Mouse (Mus musculus) MEL (cell line): ENCODE data around the gene Wfdc15b. TPM values are rescaled to one million over a fixed set of nuclear protein-coding genes. Genes with fewer than 3 reads are reported as not detected.

Source experiments
- DNase-seq: peaks from one replicate; pipeline ENCODE4 v3.0.0; 2011; ENCODE audit warnings: low read depth, low spot score
- H3K27ac ChIP-seq: 2 replicates; pipeline ENCODE4 v1.5.1; 2012; ENCODE audit warnings: low read depth, mild to moderate bottlenecking, control low read depth, low read length, moderate library complexity; ENCODE audit not compliant: control insufficient read depth
- H3K27me3 ChIP-seq, 2 experiments: fragments of 150-350 bp in 1 of 2; sonication (generic) in 1 of 2; 2 replicates each; pipeline ENCODE4 v1.6.1; 2012; ENCODE audit warnings: low read length in 2 of 2, mild to moderate bottlenecking in 2 of 2, improper control_type of control experiment in 1 of 2, moderate library complexity in 1 of 2; ENCODE audit not compliant: insufficient read depth in 2 of 2, control insufficient read depth in 1 of 2
- H3K36me3 ChIP-seq, 2 experiments: 2 replicates each; pipeline ENCODE4 v1.6.1; 2012 to 2014; ENCODE audit warnings: low read length in 2 of 2, improper control_type of control experiment in 1 of 2, inconsistent platforms in 1 of 2, mild to moderate bottlenecking in 1 of 2; ENCODE audit not compliant: insufficient read depth in 2 of 2, control insufficient read depth in 1 of 2
- H3K4me1 ChIP-seq, 2 experiments: fragments of 150-350 bp in 1 of 2; sonication (generic) in 1 of 2; 2 replicates each; pipeline ENCODE4 v1.6.1; 2012; ENCODE audit warnings: low read length in 2 of 2, improper control_type of control experiment in 1 of 2, mild to moderate bottlenecking in 1 of 2; ENCODE audit not compliant: insufficient read depth in 2 of 2, control insufficient read depth in 1 of 2
- H3K4me3 ChIP-seq, 2 experiments: fragments of 150-350 bp in 1 of 2; sonication (generic) in 1 of 2; 2 replicates each; pipeline ENCODE4 v1.5.1; 2012; ENCODE audit warnings: low read depth in 2 of 2, low read length in 2 of 2, mild to moderate bottlenecking in 2 of 2, moderate library complexity in 2 of 2, control low read depth in 1 of 2, improper control_type of control experiment in 1 of 2; ENCODE audit not compliant: control insufficient read depth in 1 of 2, insufficient read depth in 1 of 2
- H3K79me2 ChIP-seq: 2 replicates; pipeline ENCODE4 v1.6.1; 2012; ENCODE audit warnings: mild to moderate bottlenecking, low read length, moderate library complexity; ENCODE audit not compliant: control insufficient read depth, poor library complexity, insufficient read depth
- H3K9ac ChIP-seq: 2 replicates; pipeline ENCODE4 v1.6.1; 2012; ENCODE audit warnings: low read depth, mild to moderate bottlenecking, control low read depth, low read length, moderate library complexity; ENCODE audit not compliant: control insufficient read depth, poor library complexity, severe bottlenecking
- H3K9me3 ChIP-seq: fragments of 150-350 bp; sonication (generic); replicated peaks from 2 replicates; pipeline ENCODE4 v1.6.1; 2012; ENCODE audit warnings: mild to moderate bottlenecking, low read length, improper control_type of control experiment, moderate library complexity; ENCODE audit not compliant: insufficient read depth
- CTCF ChIP-seq, 3 experiments: IDR thresholded peaks in 2 of 3; conservative IDR thresholded peaks in 1 of 3; 2 replicates each; pipeline ENCODE4 v1.5.1; 2011 to 2012; ENCODE audit warnings: low read length in 3 of 3, low read depth in 2 of 3, mild to moderate bottlenecking in 2 of 3, improper control_type of control experiment in 1 of 3, inconsistent platforms in 1 of 3, mixed read lengths in 1 of 3, moderate library complexity in 1 of 3; ENCODE audit not compliant: control insufficient read depth in 1 of 3, insufficient read depth in 1 of 3, poor library complexity in 1 of 3, severe bottlenecking in 1 of 3
- ETS1 ChIP-seq: IDR thresholded peaks from 2 replicates; pipeline ENCODE4 v1.6.1; 2012; ENCODE audit warnings: low read depth, mild to moderate bottlenecking, inconsistent platforms, low read length, improper control_type of control experiment, moderate library complexity
- HCFC1 ChIP-seq: IDR thresholded peaks from 2 replicates; pipeline ENCODE4 v1.6.1; 2012; ENCODE audit warnings: low read depth, mild to moderate bottlenecking, inconsistent platforms, low read length, improper control_type of control experiment, moderate library complexity
- JUND ChIP-seq: IDR thresholded peaks from 2 replicates; pipeline ENCODE4 v1.6.1; 2011; ENCODE audit warnings: low read depth, mild to moderate bottlenecking, improper control_type of control experiment, low read length
- MXI1 ChIP-seq: IDR thresholded peaks from 2 replicates; pipeline ENCODE4 v1.6.1; 2011; ENCODE audit warnings: mild to moderate bottlenecking, low read depth, low read length, improper control_type of control experiment
- MYB ChIP-seq: IDR thresholded peaks from 2 replicates; pipeline ENCODE4 v1.6.1; 2011; ENCODE audit warnings: mild to moderate bottlenecking, low read depth, low read length, improper control_type of control experiment
- NELFE ChIP-seq: IDR thresholded peaks from 2 replicates; pipeline ENCODE4 v1.6.1; 2011; ENCODE audit warnings: low read depth, low read length, improper control_type of control experiment
- NRF1 ChIP-seq: IDR thresholded peaks from 2 replicates; pipeline ENCODE4 v1.6.1; 2014; ENCODE audit warnings: low read depth, mild to moderate bottlenecking, inconsistent platforms, low read length, improper control_type of control experiment, moderate library complexity; ENCODE audit not compliant: poor library complexity, insufficient read depth, severe bottlenecking
- POLR2AphosphoS2 ChIP-seq: IDR thresholded peaks from 2 replicates; pipeline ENCODE4 v1.6.1; 2011; ENCODE audit warnings: low read length, improper control_type of control experiment
- RAD21 ChIP-seq: IDR thresholded peaks from 2 replicates; pipeline ENCODE4 v1.6.1; 2011; ENCODE audit warnings: mild to moderate bottlenecking, low read depth, low read length, improper control_type of control experiment
- RCOR1 ChIP-seq: IDR thresholded peaks from 2 replicates; pipeline ENCODE4 v1.6.1; 2012; ENCODE audit warnings: low read depth, mild to moderate bottlenecking, inconsistent platforms, low read length, improper control_type of control experiment
- SIN3A ChIP-seq: IDR thresholded peaks from 2 replicates; pipeline ENCODE4 v1.6.1; 2012; ENCODE audit warnings: low read length, improper control_type of control experiment, inconsistent platforms
- SMC3 ChIP-seq: IDR thresholded peaks from 2 replicates; pipeline ENCODE4 v1.6.1; 2011; ENCODE audit warnings: low read depth, low read length, improper control_type of control experiment
- TCF12 ChIP-seq: IDR thresholded peaks from 2 replicates; pipeline ENCODE4 v1.6.1; 2014; ENCODE audit warnings: low read depth, mild to moderate bottlenecking, inconsistent platforms, low read length, improper control_type of control experiment, moderate library complexity
- UBTF ChIP-seq: IDR thresholded peaks from 2 replicates; pipeline ENCODE4 v1.6.1; 2012; ENCODE audit warnings: low read depth, mild to moderate bottlenecking, inconsistent platforms, low read length, improper control_type of control experiment, moderate library complexity, borderline replicate concordance; ENCODE audit not compliant: insufficient read depth
- USF1 ChIP-seq: IDR thresholded peaks from 2 replicates; pipeline ENCODE4 v1.6.1; 2014; ENCODE audit warnings: low read depth, mild to moderate bottlenecking, inconsistent platforms, low read length, improper control_type of control experiment, moderate library complexity
- USF2 ChIP-seq, 2 experiments: IDR thresholded peaks; 2 replicates each; pipeline ENCODE4 v1.6.1; 2011 to 2012; ENCODE audit warnings: improper control_type of control experiment in 2 of 2, low read length in 2 of 2, borderline replicate concordance in 1 of 2, inconsistent platforms in 1 of 2, low read depth in 1 of 2, mild to moderate bottlenecking in 1 of 2; ENCODE audit not compliant: insufficient read depth in 1 of 2
- ZC3H11A ChIP-seq: IDR thresholded peaks from 2 replicates; pipeline ENCODE4 v1.6.1; 2012; ENCODE audit warnings: low read depth, mild to moderate bottlenecking, inconsistent platforms, low read length, improper control_type of control experiment
- polyA plus RNA-seq, 2 experiments: library from polyadenylated mRNA; stranded (reverse) in 1 of 2; unstranded in 1 of 2; fragments of >175 nt in 1 of 2; fragments of >200 nt in 1 of 2; gene quantifications; 2 replicates each; pipeline versions ENCODE4 v1.2.1 to v1.2.4; 2012; ENCODE audit warnings: low replicate concordance in 2 of 2, low read depth in 1 of 2; ENCODE audit not compliant: insufficient read length in 2 of 2, insufficient read depth in 1 of 2, missing spikeins in 1 of 2
- total RNA-seq: library from RNA; depleted of rRNA; stranded (reverse); fragments of 300-350 nt; gene quantifications from 2 replicates; pipeline ENCODE4 v1.2.3, GENCODE M21; 2012

Wfdc15b gene
- total and polyA plus RNA-seq, 3 experiments, result not detected

- TF ChIP-seq RAD21, result peak; percentile 71
- TF ChIP-seq MYB, result no peak
- TF ChIP-seq POLR2AphosphoS2, result no peak
- no peak for TF ChIP-seq MXI1
- TF ChIP-seq UBTF, result no peak
- TF ChIP-seq HCFC1, result no peak
- no peak for TF ChIP-seq ETS1
- TF ChIP-seq ZC3H11A, result peak; percentile 61
- TF ChIP-seq RCOR1, result no peak
- no peak for TF ChIP-seq SIN3A
- no peak for TF ChIP-seq NRF1
- TF ChIP-seq CTCF (IDR thresholded peaks at IDR 0.05 in 2 of 3, conservative IDR thresholded peaks at IDR 0.05 in 1 of 3; ENCODE audit: control insufficient read depth in 1 of 3, insufficient read depth in 1 of 3, low read depth in 2 of 3, low read length in 3 of 3, poor library complexity in 1 of 3, severe bottlenecking in 1 of 3), result peak; percentile 85 to 88 (median 86)
- TF ChIP-seq JUND, result no peak
- TF ChIP-seq USF2 (IDR thresholded peaks at IDR 0.05; ENCODE audit: borderline replicate concordance in 1 of 2, insufficient read depth in 1 of 2, low read depth in 1 of 2, low read length in 2 of 2), result no peak
- peak; percentile 83 for TF ChIP-seq SMC3
- TF ChIP-seq NELFE, result no peak
- peaks cover 2 to 8% of the 10 kb centered on the region in 2 experiments for H3K27me3 ChIP-seq
- no peak overlapping the region for H3K4me3 ChIP-seq
- no peaks in the 10 kb centered on the region for H3K9me3 ChIP-seq
- no peaks in the 10 kb centered on the region for H3K79me2 ChIP-seq
- DNase-seq, result peak; percentile 68
- no peak overlapping the region for H3K9ac ChIP-seq
- peaks cover 2 to 8% of the 10 kb centered on the region in 2 experiments for H3K4me1 ChIP-seq
- no peak overlapping the region for H3K27ac ChIP-seq
- H3K36me3 ChIP-seq, result peaks cover 0 to 5% of the 10 kb centered on the region in 2 experiments; a peak in 2 of 4 replicates
Observed at GRCm38 (mm10) chr2:164188722-164189121, 32.7 kb downstream of the Wfdc15b start.

GRCm38 (mm10) chr2:164184145-164184719 is 37.2 kb downstream of the Wfdc15b start:
- Histone ChIP-seq H3K9ac (no peak overlapping the region; the same call in 1 of the 2 replicates), H3K4me1 (peaks cover 2 to 8% of the 10 kb centered on the region in 2 experiments), H3K27me3 (no peaks in the 10 kb centered on the region; a peak in 1 of 4 replicates), H3K4me3 (0 out of 4 replicates have a peak overlapping the region, but pooled peaks of 1 of the 2 experiments have one; percentile 20), H3K9me3 (no peaks in the 10 kb centered on the region), H3K36me3 (peaks cover 0 to 5% of the 10 kb centered on the region in 2 experiments; a peak in 2 of 4 replicates), H3K27ac (no peak overlapping the region), H3K79me2 (no peaks in the 10 kb centered on the region)
- TF ChIP-seq USF1 (peak; percentile 38; the same call in 1 of the 2 replicates), TCF12 (no peak)
- peak; percentile 48 for DNase-seq
